Mouse (Mus musculus): ENCODE data around the gene Hcar1. TPM values are rescaled to one million over a fixed set of nuclear protein-coding genes. Genes with fewer than 3 reads are reported as not detected.

Gene Hcar1
- polyA plus RNA-seq, 1 experiment from 2014 or later = not detected

Other genes starting within 250 kb of the Hcar1 start
- gene Clip1, start 195.4 kb downstream of the Hcar1 start, polyA plus RNA-seq (2016; fragmentation: Nextera tagmentation; extraction: Ambion mirVana) = 64.6 and 66.1 TPM in 2 replicates
- gene Zcchc8, start 158.9 kb downstream of the Hcar1 start, polyA plus RNA-seq (2016; fragmentation: Nextera tagmentation; extraction: Ambion mirVana) = 89.3 and 96.6 TPM in 2 replicates
- gene Rsrc2, start 130.6 kb downstream of the Hcar1 start, polyA plus RNA-seq (2016; fragmentation: Nextera tagmentation; extraction: Ambion mirVana) = 160 and 170 TPM in 2 replicates
- gene Kntc1, start 130.3 kb downstream of the Hcar1 start, polyA plus RNA-seq (2016; fragmentation: Nextera tagmentation; extraction: Ambion mirVana) = 25.3 and 26.2 TPM in 2 replicates
- gene Hcar2, start 14.5 kb downstream of the Hcar1 start, polyA plus RNA-seq (2016; fragmentation: Nextera tagmentation; extraction: Ambion mirVana) = not detected in 2 replicates
- gene Denr, start 27.2 kb upstream of the Hcar1 start, polyA plus RNA-seq (2016; fragmentation: Nextera tagmentation; extraction: Ambion mirVana) = 149 and 159 TPM in 2 replicates
- gene Gm43518, start 47.4 kb upstream of the Hcar1 start, polyA plus RNA-seq (2016; fragmentation: Nextera tagmentation; extraction: Ambion mirVana) = 2.4 and 3.4 TPM in 2 replicates
- 5.9 and 7.9 TPM in 2 replicates for gene Ccdc62, start 50.7 kb upstream of the Hcar1 start, polyA plus RNA-seq (2016; fragmentation: Nextera tagmentation; extraction: Ambion mirVana)
- gene Hip1r, start 93.6 kb upstream of the Hcar1 start, polyA plus RNA-seq (2016; fragmentation: Nextera tagmentation; extraction: Ambion mirVana) = 12.6 and 14.6 TPM in 2 replicates
- gene Vps37b, start 152.2 kb upstream of the Hcar1 start, polyA plus RNA-seq (2016; fragmentation: Nextera tagmentation; extraction: Ambion mirVana) = 70.9 and 71.2 TPM in 2 replicates
- gene Abcb9, start 215.8 kb upstream of the Hcar1 start, polyA plus RNA-seq (2016; fragmentation: Nextera tagmentation; extraction: Ambion mirVana) = 4.1 and 4.7 TPM in 2 replicates
- 28.1 and 28.8 TPM in 2 replicates for gene Ogfod2, start 232.3 kb upstream of the Hcar1 start, polyA plus RNA-seq (2016; fragmentation: Nextera tagmentation; extraction: Ambion mirVana)
- gene Arl6ip4, start 236.1 kb upstream of the Hcar1 start, polyA plus RNA-seq (2016; fragmentation: Nextera tagmentation; extraction: Ambion mirVana) = 93.1 and 98.9 TPM in 2 replicates